Mouse (Mus musculus): ENCODE measurements around the gene Kif1bp. TPM values are rescaled to one million over a fixed set of nuclear protein-coding genes. Genes with fewer than 3 reads are reported as not detected.

Gene Kif1bp
- total RNA-seq, 2 experiments from 2014 or later = 20.9 to 25.1 TPM

DNA sequence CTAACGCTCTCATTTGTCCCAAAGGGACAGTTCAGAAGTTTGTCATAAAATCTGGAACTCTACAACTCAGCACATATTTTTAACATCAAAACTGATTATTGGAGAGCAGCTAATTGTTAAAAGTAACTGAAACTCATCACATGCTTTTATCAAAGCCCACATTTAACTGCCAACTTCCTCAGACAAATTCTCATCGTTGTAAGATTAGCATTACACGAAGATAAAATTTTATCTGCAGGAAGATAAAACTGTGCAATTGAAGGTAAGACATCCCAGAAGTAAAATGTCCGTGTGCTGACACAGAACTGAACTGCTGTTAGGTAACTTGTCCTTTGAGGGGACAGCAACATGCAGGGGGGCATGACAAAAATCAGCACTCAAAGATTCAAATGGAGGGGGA is 9.4 kb downstream of the Kif1bp start:
- no peak for ATAC-seq (replicated peaks; ENCODE audit: low FRiP score, low TSS enrichment, poor library complexity, severe bottlenecking)

DNA sequence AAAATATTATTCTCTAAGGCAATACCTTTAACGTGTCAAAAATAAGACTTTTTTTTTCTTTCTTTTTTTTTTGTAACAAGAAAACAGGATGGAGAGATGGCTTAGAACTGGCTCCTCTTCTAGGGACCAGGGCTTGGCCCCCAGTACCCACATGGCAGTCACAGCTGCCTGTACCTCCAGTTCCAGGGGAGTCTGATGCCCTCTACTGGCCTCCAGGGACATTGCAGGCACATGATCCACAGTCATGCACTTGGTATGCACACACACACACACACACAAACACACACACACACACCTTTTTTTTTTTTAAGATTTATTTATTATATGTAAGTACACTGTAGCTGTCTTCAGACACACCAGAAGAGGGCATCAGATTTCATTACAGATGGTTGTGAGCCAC is 20.5 kb downstream of the Kif1bp start:
- 0 out of 2 replicates have a peak, but pooled peaks have one; percentile 44 for ATAC-seq (replicated peaks; ENCODE audit: low FRiP score, low TSS enrichment, poor library complexity, severe bottlenecking)

DNA sequence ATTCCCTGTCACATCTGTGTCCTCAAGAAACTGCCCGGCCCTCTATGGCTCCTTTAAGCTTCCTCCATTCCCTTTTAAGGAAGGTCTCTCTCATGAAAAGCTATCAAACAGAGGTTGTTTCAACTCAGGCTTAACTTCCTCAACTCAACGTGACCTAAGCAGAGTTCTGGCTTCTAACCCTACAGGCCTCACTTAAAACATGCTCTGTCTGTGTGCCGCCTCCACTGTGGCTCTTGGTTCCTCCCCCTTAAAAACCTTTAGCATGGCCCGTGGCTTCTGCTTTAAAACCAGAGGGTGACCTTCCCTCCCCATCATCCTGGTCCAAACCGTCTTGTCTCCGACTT is 21.7 kb downstream of the Kif1bp start:
- no peak for ATAC-seq (replicated peaks; ENCODE audit: low FRiP score, low TSS enrichment, poor library complexity, severe bottlenecking)

DNA sequence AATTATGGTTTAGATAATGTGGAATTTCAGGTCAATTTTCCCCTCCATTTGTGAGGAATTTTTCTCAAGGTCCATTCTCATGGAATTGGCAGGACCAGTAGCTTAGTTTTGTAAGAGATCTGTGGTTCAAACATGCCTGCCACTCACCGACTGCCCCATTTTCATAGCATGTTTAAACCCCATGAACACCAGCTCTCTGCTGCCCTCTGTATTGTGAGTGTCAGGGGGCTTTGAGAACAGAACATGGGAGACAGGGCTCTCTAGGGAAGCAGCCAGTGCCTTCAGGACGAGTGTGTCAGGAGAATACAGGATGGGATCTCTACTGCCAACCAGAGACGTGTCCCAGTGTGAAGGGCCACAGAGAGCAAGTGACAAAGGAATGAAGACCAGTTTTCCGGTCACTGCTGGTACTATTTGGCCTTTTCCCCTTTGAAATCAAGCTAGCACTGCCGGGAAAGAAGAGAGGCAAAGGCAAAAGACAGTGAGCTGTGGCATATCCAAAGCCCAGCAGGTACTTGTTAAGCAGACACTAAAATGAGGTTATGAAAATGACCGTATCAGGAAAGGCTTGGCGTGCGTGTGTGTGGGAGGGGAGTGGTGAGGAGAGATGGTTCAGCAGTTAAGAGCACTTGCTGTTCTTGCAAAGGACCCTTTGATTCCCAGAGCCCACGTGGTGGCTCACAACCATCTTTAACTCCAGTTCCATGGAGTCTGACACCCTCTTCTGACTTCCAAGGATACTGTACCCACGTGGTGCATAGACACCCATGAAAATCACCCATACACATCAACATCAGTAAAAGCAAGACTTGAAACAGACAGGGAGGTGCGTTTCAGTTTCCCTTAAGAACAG is 22.3 kb downstream of the Kif1bp start:
- no peak for ATAC-seq (replicated peaks; ENCODE audit: low FRiP score, low TSS enrichment, poor library complexity, severe bottlenecking)

DNA sequence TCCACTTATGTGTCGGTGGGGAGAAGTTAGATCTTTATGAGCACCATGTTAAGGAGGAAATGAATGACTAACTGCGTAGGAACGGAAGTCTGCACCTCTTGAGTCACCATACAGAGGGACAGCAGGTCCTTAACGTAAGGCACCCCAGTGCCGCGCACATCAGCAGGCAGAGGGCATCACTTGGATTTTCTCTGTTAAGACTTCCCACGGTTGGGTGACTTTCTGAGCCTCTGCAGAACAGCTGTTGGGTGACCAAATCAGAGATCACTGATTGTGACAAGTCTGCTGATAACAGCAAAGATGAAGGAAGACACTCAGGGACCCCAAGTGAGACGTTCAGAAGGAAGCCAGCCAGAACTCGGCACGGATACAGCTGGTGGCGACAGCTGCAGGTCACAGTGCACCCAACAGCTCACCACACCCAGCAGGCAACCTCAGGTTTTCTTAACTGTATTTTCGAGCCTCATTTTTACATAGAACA is 24.6 kb downstream of the Kif1bp start:
- peak; percentile 36; the same call in 1 of the 2 replicates for ATAC-seq (replicated peaks; ENCODE audit: low FRiP score, low TSS enrichment, poor library complexity, severe bottlenecking)

DNA sequence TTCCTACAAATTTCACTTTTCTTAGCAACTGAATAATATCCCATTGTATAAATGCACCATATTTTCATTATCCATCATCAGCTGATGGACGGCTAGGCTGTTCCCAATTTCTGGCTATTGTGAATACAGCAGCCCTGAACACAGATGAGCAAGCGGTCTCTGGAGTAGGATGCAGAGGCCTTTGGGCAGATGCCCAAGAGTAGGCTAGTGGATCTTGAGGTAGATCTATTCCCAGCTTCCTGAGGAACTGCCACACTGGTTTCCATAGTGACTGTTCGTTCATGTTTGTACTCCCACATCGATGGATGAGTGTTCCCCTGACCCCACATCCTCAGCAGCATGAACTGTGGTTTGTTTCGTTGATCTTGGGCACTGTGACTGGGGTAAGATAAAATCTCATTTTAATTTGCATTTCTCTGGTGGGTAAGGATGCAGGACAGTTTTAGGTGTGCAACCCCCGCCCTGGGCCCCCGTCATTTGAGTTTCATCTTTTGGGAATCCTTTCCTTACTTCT is 27.4 kb downstream of the Kif1bp start:
- no peak for ATAC-seq (replicated peaks; ENCODE audit: low FRiP score, low TSS enrichment, poor library complexity, severe bottlenecking)

DNA sequence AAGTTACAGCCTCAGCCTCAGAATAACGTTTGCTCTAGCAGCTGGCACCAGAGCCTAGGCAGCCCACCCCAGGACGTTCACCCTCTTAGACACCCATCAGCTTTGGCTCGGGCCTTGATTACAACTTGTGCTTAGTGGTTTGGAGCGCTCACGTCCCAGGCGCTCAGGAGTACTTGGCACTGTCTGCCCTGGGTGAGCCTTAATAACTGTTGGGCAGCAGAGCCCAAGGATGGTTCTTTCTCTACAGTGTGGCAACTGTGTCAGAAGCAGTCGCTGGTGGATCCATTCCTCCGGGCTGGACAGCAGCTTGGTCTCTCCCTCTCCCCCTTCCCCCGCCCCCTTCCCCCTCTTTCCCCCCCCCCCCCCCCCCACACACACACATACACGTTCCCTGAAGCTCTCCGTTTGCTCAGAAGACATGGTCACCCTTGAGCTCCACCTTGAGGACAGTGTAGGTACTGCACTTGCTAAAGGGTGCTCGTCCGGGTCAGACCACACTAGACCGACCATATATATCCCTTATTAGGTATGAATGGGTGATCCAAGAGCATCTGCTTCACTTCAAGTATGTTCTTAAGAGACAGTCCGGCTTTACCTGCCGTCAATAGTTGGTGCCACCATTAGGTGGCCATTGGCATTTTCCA is 28.6 kb downstream of the Kif1bp start:
- ATAC-seq (replicated peaks; ENCODE audit: low FRiP score, low TSS enrichment, poor library complexity, severe bottlenecking) = peak; percentile 79

DNA sequence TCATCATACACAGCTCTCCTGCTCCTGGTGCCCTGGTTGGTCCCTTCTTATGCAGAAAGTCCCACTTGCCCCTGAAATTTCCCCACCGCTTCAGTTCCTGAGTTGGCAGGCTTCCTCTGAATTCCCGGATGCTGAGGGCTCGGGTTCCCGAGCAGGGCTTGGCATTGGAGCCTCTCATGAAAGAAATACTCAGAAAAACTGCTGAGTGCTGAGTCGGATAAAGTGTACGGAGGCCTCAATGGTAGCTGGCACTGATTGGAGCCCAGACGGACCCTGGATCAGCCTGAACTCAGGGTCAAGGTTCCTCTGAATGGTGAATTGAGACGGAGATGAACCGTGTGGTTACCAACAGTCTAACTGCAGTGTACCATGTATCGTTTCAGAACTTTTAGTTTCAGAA is 31.8 kb downstream of the Kif1bp start:
- ATAC-seq (replicated peaks; ENCODE audit: low FRiP score, low TSS enrichment, poor library complexity, severe bottlenecking) = no peak

DNA sequence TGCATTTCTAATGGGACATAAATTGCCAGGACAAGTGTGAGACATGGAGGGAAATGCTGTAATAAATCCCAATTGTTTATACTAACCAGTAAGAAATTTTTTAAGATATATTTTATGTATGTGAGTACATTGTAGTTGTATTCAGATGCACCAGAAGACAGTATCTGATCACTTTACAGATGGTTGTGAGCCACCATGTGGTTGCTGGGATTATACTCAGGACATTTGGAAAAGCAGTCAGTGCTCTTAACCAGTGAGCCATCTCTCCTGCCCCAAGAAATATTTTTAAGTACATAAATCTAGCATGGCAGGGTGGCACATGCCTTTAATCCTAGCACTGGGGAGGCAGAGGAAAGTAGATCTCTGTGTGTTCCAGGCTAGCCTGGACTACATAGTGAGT is 32.5 kb downstream of the Kif1bp start:
- no peak for ATAC-seq (replicated peaks; ENCODE audit: low FRiP score, low TSS enrichment, poor library complexity, severe bottlenecking)

DNA sequence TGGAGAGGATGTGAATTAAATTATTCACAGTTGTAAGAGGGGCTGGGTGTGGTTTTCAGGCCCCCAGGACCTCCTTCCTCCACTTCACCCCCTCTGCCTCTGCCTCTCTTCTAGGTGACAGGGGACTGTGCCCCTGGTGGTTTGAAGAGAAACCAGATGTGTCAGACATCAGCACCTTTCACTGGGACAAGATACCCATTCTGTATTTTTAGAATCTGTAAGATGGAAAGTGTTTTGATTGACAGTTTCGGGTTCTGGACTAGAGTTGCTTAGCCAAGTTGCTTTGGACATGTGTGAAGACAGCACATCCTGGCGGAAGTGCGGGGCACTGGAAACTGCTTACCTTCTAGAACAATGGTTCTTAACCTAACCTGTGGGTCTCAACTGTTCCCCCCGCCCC is 33.9 kb downstream of the Kif1bp start:
- ATAC-seq (replicated peaks; ENCODE audit: low FRiP score, low TSS enrichment, poor library complexity, severe bottlenecking) = no peak

DNA sequence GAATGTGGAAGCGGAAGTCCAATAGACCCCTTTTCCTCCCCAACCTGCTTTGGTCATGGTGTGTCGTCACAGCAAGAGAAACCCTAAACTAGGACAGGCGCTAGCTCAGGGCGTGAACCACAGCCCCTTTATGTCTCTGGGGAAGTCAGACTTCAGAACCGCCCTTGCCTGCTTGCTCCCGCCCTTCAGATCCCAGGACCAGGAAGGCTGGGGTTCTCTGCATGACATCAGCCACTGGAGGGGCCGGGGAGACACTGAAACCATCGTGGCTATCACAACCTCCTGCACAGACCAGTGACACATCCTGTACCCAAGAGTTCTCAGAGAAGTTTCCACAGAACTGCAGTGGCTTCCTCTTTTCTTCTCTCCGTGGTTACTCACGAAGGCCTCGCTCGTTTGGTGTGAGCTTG is 34.9 kb downstream of the Kif1bp start:
- peak; percentile 72 for ATAC-seq (replicated peaks; ENCODE audit: low FRiP score, low TSS enrichment, poor library complexity, severe bottlenecking)

DNA sequence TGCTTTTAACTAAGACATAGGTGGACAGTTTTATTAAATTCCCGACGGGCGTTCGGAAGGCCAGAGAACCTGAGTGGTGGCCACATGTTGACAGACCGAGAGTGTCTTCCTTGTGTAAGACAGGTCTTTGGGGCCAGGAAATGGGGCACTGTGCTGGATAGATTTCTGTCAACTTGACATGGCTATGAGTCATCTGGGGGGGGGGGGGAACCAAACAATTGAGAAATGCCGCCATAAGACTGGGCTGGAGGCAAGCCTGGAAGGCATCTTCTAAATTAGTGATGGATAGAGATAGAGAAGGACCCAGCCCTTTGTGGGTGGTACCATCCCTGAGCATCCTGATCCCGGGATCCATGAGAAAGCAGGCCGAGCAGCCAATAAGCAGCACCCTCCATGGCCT is 35.3 kb downstream of the Kif1bp start:
- ATAC-seq (replicated peaks; ENCODE audit: low FRiP score, low TSS enrichment, poor library complexity, severe bottlenecking) = no peak

DNA sequence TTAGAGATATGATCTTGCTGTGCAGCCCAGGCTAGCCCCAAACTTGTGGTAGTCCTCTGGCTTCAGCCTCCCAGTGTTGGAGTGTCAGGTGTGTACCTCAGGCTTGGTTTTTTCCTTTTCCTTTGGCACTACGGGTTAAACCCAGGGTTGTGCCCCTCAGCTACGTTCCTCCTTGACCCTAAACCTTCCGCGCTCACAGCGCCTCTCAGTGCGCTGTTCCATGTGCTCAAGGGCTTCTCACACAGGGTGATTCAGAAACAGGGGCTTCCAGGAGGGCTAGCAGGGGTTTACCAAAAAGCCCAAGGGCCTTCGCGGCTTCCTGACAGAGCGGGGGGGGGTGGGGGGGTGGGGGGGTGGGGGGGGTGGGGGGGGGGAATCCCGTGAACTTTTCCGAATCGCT is 35.8 kb downstream of the Kif1bp start:
- ATAC-seq (replicated peaks; ENCODE audit: low FRiP score, low TSS enrichment, poor library complexity, severe bottlenecking) = no peak

DNA sequence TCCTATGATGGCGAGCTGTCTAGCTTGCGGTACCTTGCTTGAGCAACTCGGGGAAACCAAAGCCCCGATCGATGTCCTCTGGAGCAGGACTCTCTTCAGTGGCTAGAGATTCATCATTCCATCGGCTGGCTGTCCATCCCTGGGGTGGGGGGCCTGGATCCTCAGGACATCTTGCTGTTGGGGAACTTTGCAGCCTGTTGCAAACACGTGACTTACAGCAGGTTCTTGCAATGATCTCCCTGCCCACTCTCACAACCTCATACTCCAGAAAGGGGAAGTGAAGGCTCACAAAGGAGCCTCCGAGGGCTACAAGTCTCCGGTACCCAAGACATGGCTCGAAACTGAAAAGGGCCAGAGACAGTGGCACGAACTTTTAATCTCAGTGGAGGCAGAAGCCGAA is 36.8 kb downstream of the Kif1bp start:
- ATAC-seq (replicated peaks; ENCODE audit: low FRiP score, low TSS enrichment, poor library complexity, severe bottlenecking) = no peak

DNA sequence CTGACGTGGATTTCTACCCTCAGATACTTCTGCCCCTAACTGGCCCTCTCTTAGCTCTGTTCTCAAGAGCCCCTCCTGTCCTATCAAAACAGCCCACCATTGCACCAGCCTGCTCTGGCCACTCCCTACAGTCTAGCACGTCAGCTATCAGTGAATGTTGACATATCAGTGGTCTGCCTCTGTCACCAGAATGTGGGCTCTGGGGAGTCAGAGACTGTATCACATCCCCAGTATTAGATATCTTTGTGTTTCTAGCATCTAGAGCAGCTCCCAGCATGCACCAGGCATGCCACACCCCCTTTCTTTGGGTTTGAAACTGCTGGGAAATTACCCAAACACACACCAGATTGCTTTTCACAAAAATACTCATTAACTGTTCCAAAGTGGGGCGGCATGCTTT is 37.5 kb downstream of the Kif1bp start:
- ATAC-seq (replicated peaks; ENCODE audit: low FRiP score, low TSS enrichment, poor library complexity, severe bottlenecking) = peak; percentile 67

DNA sequence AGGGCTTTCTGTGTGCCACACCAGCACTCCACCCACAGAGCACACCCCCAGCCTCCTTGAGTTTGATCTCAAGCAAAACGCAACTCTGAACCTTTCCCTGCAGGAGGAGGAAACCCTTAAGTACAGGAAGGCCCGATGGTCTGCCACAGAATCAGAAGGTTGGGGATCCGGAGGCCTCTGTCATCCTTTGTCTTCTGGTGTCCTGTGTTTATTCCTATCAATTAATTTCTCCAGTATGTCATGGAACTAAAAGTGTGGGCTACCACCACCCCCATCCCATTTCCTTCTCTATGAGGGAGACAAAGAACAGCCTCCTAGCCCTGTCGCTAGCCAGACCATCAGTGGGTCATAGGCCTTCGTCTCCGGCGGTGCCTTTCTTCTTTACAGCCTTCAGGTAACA is 43.7 kb downstream of the Kif1bp start:
- no peak for ATAC-seq (replicated peaks; ENCODE audit: low FRiP score, low TSS enrichment, poor library complexity, severe bottlenecking)

DNA sequence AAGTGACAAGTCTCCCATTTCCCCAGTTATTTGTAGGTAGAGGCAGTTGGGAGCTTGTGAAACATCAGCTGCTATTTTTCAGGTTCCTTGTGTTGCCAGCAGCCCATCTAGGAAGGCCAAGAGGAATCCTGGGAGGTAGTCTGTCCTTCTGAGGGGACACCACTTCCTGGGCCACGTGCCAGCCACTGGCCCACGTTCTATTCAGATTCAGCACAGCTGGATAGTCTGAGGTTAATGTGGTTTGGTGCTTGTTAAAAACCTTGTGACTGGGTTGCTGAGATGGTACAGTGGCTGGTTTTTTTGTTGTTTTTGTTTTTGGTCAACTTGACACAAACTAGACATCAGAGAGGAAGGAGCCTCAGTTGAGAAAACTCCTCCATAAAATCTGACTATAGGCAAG is 45.4 kb downstream of the Kif1bp start:
- peak; percentile 54; the same call in 1 of the 2 replicates for ATAC-seq (replicated peaks; ENCODE audit: low FRiP score, low TSS enrichment, poor library complexity, severe bottlenecking)

DNA sequence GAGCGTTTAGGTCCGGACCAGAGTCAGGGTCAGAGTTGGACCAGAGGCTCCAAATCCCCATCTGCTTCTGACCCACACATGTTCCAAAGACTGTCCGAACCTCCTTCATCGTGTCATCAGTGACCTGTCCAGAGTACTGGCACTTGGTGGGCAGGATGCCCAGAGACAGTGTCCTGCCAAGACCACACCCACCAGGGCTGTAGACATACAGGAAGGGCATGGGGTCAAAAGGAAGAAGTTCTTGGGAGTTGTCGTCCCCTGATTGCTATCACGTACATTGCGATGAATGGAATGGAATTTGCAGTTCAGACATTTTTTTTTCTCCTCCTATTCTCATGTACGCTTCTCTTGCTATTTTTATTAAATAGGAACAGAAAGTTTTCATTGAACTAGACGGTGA is 48.1 kb downstream of the Kif1bp start:
- no peak for ATAC-seq (replicated peaks; ENCODE audit: low FRiP score, low TSS enrichment, poor library complexity, severe bottlenecking)

DNA sequence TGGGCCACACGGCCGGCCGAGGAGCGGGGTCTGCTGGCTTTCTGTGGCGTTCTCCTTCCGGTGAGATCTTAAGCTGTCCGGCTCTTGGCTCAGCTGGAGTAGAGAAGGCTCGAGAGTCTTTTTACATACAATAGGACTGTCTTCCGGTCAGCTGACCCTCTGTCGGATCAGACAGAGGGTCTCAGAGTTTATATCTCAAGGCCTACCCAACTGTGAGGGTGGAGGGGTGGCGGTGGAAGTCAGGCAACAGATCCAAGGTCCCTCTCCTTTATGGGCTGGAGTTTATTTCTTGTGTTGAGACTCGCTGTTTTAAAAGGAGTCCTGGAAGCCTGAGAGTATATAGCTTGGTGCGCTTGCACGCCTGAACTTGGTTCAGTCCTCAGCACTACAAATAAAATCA is 50.9 kb downstream of the Kif1bp start, which contains the start of gene Srgn:
Gene Srgn, minus strand, starts transcription at position 101 of the 400 bp plus-strand sequence.
- no peak for ATAC-seq (replicated peaks; ENCODE audit: low FRiP score, low TSS enrichment, poor library complexity, severe bottlenecking)

DNA sequence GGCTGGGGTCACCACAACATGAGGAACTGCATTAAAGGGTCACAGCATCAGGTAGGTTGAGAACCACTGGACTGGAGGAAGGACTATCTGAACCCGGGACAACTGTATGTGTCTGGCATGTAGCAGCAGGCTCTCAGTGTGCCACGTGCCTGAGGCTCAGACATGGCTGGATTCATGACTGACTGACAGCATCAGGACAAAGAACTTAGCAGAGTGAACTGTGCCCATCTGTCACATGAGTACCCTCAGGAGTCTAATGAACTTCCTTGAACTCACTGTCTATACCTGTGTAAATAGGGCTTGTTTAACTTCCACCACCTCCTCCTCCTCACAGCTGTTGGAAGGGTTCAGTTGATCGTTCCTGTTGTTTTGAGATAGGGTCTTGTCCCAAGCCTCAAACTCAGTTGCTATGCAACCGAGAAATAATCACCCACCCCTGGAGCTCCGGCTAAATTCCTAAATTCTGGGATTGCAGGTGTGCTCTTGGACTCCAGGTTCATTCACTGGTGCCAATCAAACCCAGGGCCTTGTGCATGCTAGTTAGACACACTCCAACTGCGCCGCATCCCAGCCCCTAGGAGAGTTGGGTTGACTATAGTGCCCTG is 55.8 kb downstream of the Kif1bp start:
- ATAC-seq (replicated peaks; ENCODE audit: low FRiP score, low TSS enrichment, poor library complexity, severe bottlenecking) = no peak
